Mouse (Mus musculus): ENCODE results near the gene Mdm4. TPM values are rescaled to one million over a fixed set of nuclear protein-coding genes. Genes with fewer than 3 reads are reported as not detected.
"Not testable (repeated sequence)": the region's sequence is repeated elsewhere in the genome, so short reads cannot be mapped to it uniquely, and the experiment has no call there.

Gene Mdm4
- polyA plus RNA-seq, 1 experiment from 2014 or later = 31.9 TPM

- Histone ChIP-seq H3K36me3 (peaks cover 18% of the 10 kb centered on the region), H3K4me3 (peak overlapping the region; percentile 98), H3K27ac (peak overlapping the region; percentile 99)
- not testable (repeated sequence) for H3K4me1 ChIP-seq (replicated peaks); H3K27me3 ChIP-seq (ENCODE audit: insufficient read depth, poor library complexity, severe bottlenecking); DNase-seq (ENCODE audit: low spot score); H3K9me3 ChIP-seq
- 34% methylated on average over 23 of the region's 23 CpGs for WGBS
These were observed 4.6 kb downstream of the Mdm4 start for GRCm38 (mm10) chr1:133025796-133026190.

DNA sequence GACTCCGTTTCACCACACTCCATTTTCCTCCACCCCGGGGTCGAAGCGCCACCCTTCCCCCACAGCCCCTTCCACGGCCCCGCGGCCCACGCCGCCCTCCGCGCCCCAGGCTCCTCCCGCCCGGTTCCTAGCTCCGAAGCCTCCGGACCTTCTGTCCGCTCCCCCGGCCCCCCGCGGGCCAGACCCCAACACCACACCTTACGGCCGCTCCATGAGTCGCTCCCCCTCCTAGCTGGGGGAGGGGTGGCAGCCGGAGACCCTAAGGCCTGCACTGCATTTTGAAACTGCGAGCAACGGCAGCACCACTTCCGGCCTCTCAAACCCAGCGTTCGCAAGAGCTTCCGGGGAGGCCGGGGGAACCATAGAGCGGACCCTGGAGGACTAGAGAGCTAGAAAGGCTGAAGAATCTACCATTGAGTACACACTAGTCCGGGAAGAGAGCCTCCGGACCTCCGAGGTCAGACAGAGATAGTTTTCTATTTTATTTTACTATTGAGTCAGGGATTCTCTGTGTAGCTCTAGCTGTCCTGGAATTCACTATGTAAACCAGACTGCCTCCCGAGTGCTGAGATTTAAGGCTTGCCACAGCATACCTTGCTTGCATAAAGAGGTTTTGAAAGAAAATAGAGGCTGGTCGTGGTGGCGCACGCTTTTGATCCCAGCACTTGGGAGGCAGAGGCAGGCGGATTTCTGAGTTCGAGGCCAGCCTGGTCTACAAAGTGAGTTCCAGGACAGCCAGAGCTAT, 5.1 kb downstream of the Mdm4 start:
- H3K36me3 ChIP-seq = peaks cover 18% of the 10 kb centered on the region
- H3K9me3 ChIP-seq = no peaks in the 10 kb centered on the region
- WGBS = 1% methylated on average over 40 of the region's 40 CpGs
- H3K27ac ChIP-seq = peak overlapping the region; percentile 99
- peaks cover 13% of the 10 kb centered on the region for H3K4me1 ChIP-seq (replicated peaks)
- peak overlapping the region; percentile 98 for H3K4me3 ChIP-seq
- DNase-seq (ENCODE audit: low spot score) = peak; percentile 95
- H3K27me3 ChIP-seq (ENCODE audit: insufficient read depth, poor library complexity, severe bottlenecking) = no peaks in the 10 kb centered on the region

DNA sequence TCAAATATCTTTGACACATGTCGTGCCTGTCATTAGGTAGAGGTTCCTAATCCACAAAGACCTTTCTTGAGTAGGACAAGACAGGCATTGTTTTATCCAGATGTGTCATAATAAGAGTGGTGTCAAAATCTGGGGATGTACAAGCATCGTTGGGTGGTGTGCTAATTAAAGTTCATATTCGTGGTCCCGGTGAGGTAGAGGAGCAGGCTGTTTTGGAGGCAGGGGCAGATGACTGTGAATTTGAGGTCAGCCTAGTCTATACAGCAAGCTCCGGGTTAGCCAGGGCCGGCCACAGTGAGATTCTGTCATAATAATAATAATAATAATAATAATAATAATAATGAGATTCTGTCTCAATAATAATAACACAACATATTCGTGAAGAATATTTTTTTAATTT, 5.9 kb downstream of the Mdm4 start:
- Histone ChIP-seq H3K9me3 (no peaks in the 10 kb centered on the region), H3K27me3 (ENCODE audit: insufficient read depth, poor library complexity, severe bottlenecking) (no peaks in the 10 kb centered on the region)

DNA sequence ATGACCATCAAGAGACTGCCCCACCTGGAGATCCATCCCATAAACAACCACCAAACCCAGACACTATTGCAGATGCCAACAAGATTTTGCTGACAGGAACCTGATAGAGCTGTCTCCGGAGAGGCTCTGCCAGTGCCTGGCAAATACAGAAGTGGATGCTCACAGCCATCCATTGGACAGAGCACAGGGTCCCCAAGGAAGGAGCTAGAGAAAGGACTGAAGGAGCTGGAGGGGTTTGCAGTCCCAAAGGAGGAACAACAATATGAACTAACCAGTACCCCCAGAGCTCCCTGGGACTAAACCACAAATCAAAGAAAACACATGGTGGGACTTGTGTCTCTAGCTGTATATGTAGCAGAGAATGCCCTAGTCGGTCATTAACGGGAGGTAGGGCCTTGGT, 6.6 kb downstream of the Mdm4 start:
- Histone ChIP-seq H3K4me3 (peak overlapping the region; percentile 98), H3K36me3 (peaks cover 28% of the 10 kb centered on the region), H3K4me1 (replicated peaks) (peaks cover 14% of the 10 kb centered on the region)
- DNase-seq (ENCODE audit: low spot score); H3K27ac ChIP-seq; H3K27me3 ChIP-seq (ENCODE audit: insufficient read depth, poor library complexity, severe bottlenecking); H3K9me3 ChIP-seq: not testable (repeated sequence)
- 95% methylated on average over 3 of the region's 3 CpGs for WGBS

More for the DNA sequence above, 5.9 kb downstream of the Mdm4 start:
- no peak for DNase-seq (ENCODE audit: low spot score)
- H3K4me1 ChIP-seq (replicated peaks) = peaks cover 14% of the 10 kb centered on the region
- H3K36me3 ChIP-seq = peaks cover 21% of the 10 kb centered on the region
- peak overlapping the region; percentile 98 for H3K4me3 ChIP-seq
- WGBS = 41% methylated on average over 7 of the region's 7 CpGs
- peak overlapping the region; percentile 99 for H3K27ac ChIP-seq

DNA sequence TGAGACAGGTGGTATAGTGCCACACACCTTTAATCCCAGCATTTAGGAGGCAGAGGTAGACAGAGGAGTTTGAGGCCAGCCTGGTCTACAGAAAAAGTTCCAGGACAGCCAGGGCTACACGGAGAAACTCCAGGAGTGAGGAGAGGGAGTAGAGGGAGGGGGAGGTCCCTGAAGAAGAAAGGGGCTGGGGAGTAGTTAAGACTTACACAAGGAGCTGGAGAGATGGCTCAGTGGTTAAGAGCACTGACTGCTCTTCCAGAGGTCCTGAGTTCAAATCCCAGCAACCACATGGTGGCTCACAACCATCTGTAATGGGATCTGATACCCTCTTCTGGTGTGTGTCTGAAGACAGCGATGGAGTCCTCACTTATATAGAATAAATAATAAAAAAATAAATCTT, 8.4 kb downstream of the Mdm4 start:
- Histone ChIP-seq H3K36me3 (peaks cover 46% of the 10 kb centered on the region), H3K4me1 (replicated peaks) (peaks cover 14% of the 10 kb centered on the region)
- H3K9me3 ChIP-seq; DNase-seq (ENCODE audit: low spot score); H3K4me3 ChIP-seq; H3K27ac ChIP-seq; H3K27me3 ChIP-seq (ENCODE audit: insufficient read depth, poor library complexity, severe bottlenecking): not testable (repeated sequence)
- WGBS = 97% methylated on average over 2 of the region's 2 CpGs

- Histone ChIP-seq H3K27me3 (ENCODE audit: insufficient read depth, poor library complexity, severe bottlenecking) (no peaks in the 10 kb centered on the region), H3K4me1 (replicated peaks) (peaks cover 14% of the 10 kb centered on the region), H3K9me3 (no peaks in the 10 kb centered on the region), H3K36me3 (peaks cover 51% of the 10 kb centered on the region), H3K27ac (no peak overlapping the region), H3K4me3 (no peak overlapping the region)
- WGBS = 95% methylated on average over 7 of the region's 7 CpGs
- DNase-seq (ENCODE audit: low spot score) = no peak
These were observed 9.0 kb downstream of the Mdm4 start for GRCm38 (mm10) chr1:133021391-133021790.

DNA sequence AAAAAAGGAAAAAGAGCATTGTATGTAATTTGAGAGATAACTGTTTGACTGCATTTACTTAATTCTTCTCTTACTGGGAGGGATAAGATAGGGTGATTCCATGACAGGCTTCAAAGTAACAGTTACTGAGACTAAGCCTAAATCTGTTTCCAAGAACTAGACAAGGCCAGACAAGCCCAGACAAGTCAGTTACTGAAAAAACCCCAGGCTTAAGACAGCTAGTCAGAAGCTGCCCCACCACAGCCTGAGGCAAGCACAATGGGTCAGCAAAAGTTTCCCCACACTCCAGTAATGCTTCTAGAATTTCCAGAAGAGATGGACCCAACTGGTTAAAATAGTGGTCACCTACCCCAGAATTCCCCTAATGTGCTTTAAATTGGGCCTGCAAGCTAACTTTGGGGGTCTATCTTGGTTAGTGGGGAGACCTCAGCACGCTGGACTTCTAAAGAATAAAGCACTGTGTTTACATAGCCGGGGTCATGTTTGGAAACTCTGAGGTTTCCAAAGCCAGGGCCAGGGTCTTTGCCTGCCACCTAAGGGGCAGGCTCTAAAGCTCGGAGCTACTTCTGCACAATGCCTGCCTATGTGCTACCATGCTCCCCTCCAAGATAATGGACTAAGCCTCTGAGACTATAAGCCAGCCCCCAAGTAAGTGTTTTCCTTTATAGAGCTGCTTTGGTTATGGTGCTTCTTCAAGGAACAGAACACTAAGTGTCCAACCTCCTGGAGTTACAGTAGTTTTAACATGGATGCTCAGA, 10.0 kb downstream of the Mdm4 start:
- Histone ChIP-seq H3K9me3 (no peaks in the 10 kb centered on the region), H3K4me3 (no peak overlapping the region), H3K36me3 (peaks cover 62% of the 10 kb centered on the region), H3K4me1 (replicated peaks) (peaks cover 14% of the 10 kb centered on the region), H3K27me3 (ENCODE audit: insufficient read depth, poor library complexity, severe bottlenecking) (no peaks in the 10 kb centered on the region), H3K27ac (no peak overlapping the region)
- DNase-seq (ENCODE audit: low spot score) = no peak
- WGBS = 70% methylated on average over 3 of the region's 3 CpGs

DNA sequence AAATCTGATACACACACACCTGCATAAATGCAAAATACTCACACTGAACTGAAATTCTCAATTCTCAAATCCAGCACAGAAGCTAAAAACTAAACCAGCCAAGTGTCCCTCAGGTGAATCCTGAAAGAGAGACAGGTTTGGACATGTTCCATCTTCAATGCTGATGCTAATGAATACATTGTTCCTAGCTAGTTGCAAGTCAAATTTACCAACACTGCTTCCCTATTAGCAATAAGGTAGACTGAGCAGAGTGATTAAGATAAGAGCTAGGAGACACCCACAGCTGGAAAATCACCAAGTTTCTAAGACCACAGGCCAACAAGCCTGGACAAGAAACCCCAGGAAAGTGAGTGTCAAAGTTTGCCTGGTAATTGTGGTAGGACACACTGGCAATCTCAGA, 11.0 kb downstream of the Mdm4 start:
- no peak overlapping the region for H3K4me3 ChIP-seq
- H3K27me3 ChIP-seq (ENCODE audit: insufficient read depth, poor library complexity, severe bottlenecking) = no peaks in the 10 kb centered on the region
- H3K4me1 ChIP-seq (replicated peaks) = peaks cover 12% of the 10 kb centered on the region
- peaks cover 71% of the 10 kb centered on the region for H3K36me3 ChIP-seq
- H3K27ac ChIP-seq = no peak overlapping the region
- no peak for DNase-seq (ENCODE audit: low spot score)
- H3K9me3 ChIP-seq = no peaks in the 10 kb centered on the region

DNA sequence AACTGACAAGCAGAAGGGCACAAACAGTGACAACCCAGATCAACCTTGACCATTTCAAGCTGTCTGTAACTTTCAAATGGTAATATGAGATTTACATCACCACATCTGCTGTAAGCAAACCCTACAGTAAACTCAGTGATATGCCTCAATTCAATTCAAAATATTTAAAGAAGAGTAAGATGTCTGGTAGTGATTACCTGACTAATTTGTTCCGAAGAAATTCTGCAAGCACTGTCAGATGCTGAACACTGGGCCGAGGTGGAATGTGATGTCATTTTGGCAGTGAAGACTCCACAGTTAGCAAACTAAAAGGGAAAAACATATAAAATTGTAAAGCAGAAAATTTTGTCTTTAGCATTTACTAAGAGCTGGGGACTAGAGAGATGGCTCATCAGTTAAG, 11.8 kb downstream of the Mdm4 start:
- H3K4me1 ChIP-seq (replicated peaks) = peaks cover 5% of the 10 kb centered on the region
- H3K27ac ChIP-seq = no peak overlapping the region
- no peak overlapping the region for H3K4me3 ChIP-seq
- 88% methylated on average over 2 of the region's 2 CpGs for WGBS
- no peaks in the 10 kb centered on the region for H3K9me3 ChIP-seq
- no peak for DNase-seq (ENCODE audit: low spot score)
- H3K27me3 ChIP-seq (ENCODE audit: insufficient read depth, poor library complexity, severe bottlenecking) = no peaks in the 10 kb centered on the region
- H3K36me3 ChIP-seq = peaks cover 78% of the 10 kb centered on the region

- DNase-seq (ENCODE audit: low spot score) = no peak
- WGBS = 97% methylated on average over 9 of the region's 9 CpGs
- no peaks in the 10 kb centered on the region for H3K9me3 ChIP-seq
- peaks cover 84% of the 10 kb centered on the region for H3K36me3 ChIP-seq
- no peak overlapping the region for H3K27ac ChIP-seq
- peaks cover 5% of the 10 kb centered on the region for H3K4me1 ChIP-seq (replicated peaks)
- H3K4me3 ChIP-seq = no peak overlapping the region
- H3K27me3 ChIP-seq (ENCODE audit: insufficient read depth, poor library complexity, severe bottlenecking) = no peaks in the 10 kb centered on the region
These were observed 13.5 kb downstream of the Mdm4 start for GRCm38 (mm10) chr1:133016775-133017428.

DNA sequence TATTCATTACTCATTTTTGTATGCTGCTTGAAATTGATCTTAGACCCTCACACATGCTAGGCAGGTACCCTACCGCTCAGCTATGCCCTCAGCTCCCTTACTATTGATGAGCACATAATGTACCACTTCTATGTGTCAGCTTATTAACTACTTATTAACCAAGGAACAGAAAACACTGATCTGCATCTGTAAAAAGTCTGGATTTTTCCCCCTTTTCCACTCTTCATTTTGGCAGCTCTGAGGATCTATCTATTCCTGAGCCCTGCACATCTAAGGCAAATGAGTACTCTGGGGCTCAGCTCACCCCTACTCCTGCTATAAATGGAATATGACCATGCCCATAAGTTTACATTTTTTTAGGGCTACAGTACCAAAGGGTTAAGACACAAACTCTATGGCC, 16.2 kb downstream of the Mdm4 start:
- no peak overlapping the region for H3K4me3 ChIP-seq
- 94% methylated on average over 1 of the region's 1 CpGs for WGBS
- H3K27me3 ChIP-seq (ENCODE audit: insufficient read depth, poor library complexity, severe bottlenecking) = no peaks in the 10 kb centered on the region
- no peak for DNase-seq (ENCODE audit: low spot score)
- H3K4me1 ChIP-seq (replicated peaks) = no peaks in the 10 kb centered on the region
- H3K36me3 ChIP-seq = peaks cover 96% of the 10 kb centered on the region
- H3K9me3 ChIP-seq = no peaks in the 10 kb centered on the region
- no peak overlapping the region for H3K27ac ChIP-seq

DNA sequence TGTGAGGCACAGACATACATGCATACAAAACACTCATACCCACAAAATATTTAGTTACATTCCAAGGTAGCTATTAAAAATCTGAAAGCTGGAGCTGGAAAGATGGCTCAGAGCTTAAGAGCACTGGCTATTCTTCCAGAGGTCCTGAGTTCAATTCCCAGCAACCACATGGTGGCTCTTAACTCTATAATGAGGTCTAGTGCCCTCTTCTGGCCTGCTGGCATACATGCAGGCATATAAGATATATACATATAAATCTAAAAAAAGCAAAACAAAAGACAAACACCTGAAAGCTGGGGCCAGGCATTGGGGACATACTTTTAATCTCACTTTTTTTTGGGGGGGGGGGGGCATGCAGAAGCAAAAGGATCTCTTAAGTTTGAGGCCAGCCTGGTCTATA, 17.0 kb downstream of the Mdm4 start:
- Histone ChIP-seq H3K36me3 (peaks cover 96% of the 10 kb centered on the region), H3K4me3 (no peak overlapping the region), H3K9me3 (no peaks in the 10 kb centered on the region), H3K27ac (no peak overlapping the region), H3K27me3 (ENCODE audit: insufficient read depth, poor library complexity, severe bottlenecking) (no peaks in the 10 kb centered on the region), H3K4me1 (replicated peaks) (no peaks in the 10 kb centered on the region)
- no peak for DNase-seq (ENCODE audit: low spot score)
